Mouse (Mus musculus): ENCODE measurements at regions not wholly inside any gene's neighbourhood (a gene's known extent, or its start where the extent isn't known, plus 50 kb on each side); places are given as distances from the start of the nearest gene placed in this dataset.

DNA sequence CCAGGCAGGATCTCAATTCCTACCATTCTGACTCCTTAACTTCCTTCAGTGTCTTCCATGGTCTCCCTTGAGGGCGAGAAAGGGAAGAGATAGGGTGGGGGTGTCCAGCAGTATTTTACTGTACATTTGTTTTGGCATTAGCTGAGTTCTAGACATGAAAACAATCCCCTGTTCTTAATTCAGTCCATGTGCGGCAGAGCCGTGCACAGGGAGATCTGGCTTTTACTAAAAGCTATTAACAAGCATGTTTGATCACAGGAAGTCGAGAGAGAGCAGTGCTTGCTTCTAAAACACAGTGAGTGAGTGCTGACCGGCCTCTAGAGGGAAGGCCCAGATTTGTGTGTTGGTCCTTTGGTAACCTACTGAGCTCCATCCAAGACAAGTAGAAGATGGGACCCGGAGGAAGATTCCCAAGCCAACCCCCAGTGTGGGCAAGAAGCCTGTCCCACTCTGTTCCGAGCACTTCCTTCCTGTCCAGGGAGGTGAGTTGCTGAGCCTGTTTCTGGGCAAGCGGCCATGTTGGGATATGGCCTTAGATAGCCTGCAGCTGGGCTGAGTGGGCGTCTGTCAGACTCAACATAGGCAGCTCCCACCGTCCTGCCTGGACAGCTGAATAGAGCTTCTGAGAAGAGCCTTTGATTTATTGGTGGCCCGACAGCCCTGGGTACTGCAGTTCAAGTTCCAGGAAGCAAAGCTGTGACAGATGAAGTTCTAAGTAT lies 128.1 kb upstream of the Runx1 start:
- H3K4me3 ChIP-seq (ENCODE audit: low read depth, low read length): no peak overlapping the region
- TF ChIP-seq POLR2A (IDR thresholded peaks at IDR 0.05; ENCODE audit: insufficient read depth, low read length) (no peak), CTCF (IDR thresholded peaks at IDR 0.05; ENCODE audit: low read depth, low read length) (no peak), EP300 (IDR thresholded peaks at IDR 0.05; ENCODE audit: insufficient read depth, low read depth, low read length) (no peak)
- no peaks in the 10 kb centered on the region for H3K27me3 ChIP-seq (ENCODE audit: control insufficient read depth, insufficient read depth, low read length, poor library complexity, severe bottlenecking)
- H3K4me1 ChIP-seq (ENCODE audit: control insufficient read depth, insufficient read depth, low read length): no peaks in the 10 kb centered on the region
- H3K27ac ChIP-seq (ENCODE audit: insufficient read depth, low read length): no peak overlapping the region
- H3K36me3 ChIP-seq (ENCODE audit: control insufficient read depth, insufficient read depth, low read length, poor library complexity, severe bottlenecking): no peaks in the 10 kb centered on the region
- no peaks in the 10 kb centered on the region for H3K9me3 ChIP-seq (replicated peaks; ENCODE audit: control insufficient read depth, insufficient read depth, low read length, poor library complexity, severe bottlenecking)
- H3K9ac ChIP-seq (ENCODE audit: low read depth, poor library complexity, severe bottlenecking): no peak overlapping the region

DNA sequence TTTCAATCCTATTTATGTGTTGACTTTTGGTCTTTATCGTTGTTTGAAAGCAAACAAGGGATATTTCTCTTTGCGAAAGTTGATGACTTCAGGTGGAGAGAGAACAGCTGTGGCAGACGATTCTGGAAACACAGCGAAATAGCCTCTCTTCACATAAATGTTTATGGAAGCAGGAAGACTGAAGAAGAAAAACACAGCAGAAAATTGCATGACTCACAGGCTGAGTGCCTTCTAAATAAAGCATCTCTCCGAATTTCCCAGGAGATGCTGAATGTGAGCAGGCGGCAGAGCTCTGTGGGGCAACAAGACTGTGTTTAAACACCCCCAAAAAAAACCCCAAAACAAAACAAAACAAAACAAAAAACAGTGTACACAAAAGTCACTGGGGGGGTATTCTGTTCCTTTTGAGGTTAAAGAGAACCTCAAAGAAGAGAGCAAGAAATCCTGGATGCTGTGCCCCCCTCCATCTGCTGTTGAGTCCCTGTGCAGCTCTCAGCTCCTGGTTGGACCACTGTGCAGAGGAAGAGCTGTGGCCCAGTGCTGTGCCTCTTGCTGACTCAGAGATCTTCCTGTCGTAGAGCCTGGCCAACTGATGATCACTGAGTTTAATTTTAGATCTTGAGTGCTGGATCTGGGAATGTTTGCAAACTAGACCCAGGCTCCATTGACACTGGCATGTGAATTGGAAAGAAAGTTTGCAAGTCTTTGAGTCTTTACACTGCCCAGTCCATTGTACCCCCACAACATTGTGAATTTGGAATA lies 126.6 kb upstream of the Runx1 start:
- Histone ChIP-seq H3K9ac (ENCODE audit: low read depth, poor library complexity, severe bottlenecking) (no peak overlapping the region), H3K27ac (ENCODE audit: insufficient read depth, low read length) (no peak overlapping the region), H3K4me1 (ENCODE audit: control insufficient read depth, insufficient read depth, low read length) (no peaks in the 10 kb centered on the region), H3K4me3 (ENCODE audit: low read depth, low read length) (no peak overlapping the region), H3K27me3 (ENCODE audit: control insufficient read depth, insufficient read depth, low read length, poor library complexity, severe bottlenecking) (no peaks in the 10 kb centered on the region), H3K36me3 (ENCODE audit: control insufficient read depth, insufficient read depth, low read length, poor library complexity, severe bottlenecking) (no peaks in the 10 kb centered on the region), H3K9me3 (replicated peaks; ENCODE audit: control insufficient read depth, insufficient read depth, low read length, poor library complexity, severe bottlenecking) (no peaks in the 10 kb centered on the region)
- TF ChIP-seq POLR2A (IDR thresholded peaks at IDR 0.05; ENCODE audit: insufficient read depth, low read length) (no peak), CTCF (IDR thresholded peaks at IDR 0.05; ENCODE audit: low read depth, low read length) (no peak), EP300 (IDR thresholded peaks at IDR 0.05; ENCODE audit: insufficient read depth, low read depth, low read length) (no peak)

DNA sequence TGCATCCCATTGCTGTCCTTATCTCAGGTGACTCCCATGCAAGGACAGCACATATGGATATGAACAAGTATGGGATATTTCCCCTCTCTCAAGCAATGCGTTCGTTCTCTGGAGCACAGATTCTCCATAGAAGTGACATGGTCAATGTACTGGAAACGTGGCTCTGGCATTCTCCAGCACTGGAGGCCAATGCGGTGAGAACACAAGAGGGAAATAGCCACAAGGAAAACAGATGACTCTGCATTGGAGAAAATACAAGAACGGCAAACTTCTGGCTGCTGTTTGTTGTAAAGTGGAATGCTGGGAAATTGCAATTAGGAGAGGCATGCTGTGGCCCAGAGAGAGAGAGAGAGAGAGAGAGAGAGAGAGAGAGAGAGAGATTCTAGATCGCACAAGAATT lies 125.6 kb upstream of the Runx1 start:
- H3K36me3 ChIP-seq (ENCODE audit: control insufficient read depth, insufficient read depth, low read length, poor library complexity, severe bottlenecking): no peaks in the 10 kb centered on the region
- TF ChIP-seq EP300 (IDR thresholded peaks at IDR 0.05; ENCODE audit: insufficient read depth, low read depth, low read length): no peak
- H3K4me1 ChIP-seq (ENCODE audit: control insufficient read depth, insufficient read depth, low read length): no peaks in the 10 kb centered on the region
- H3K27me3 ChIP-seq (ENCODE audit: control insufficient read depth, insufficient read depth, low read length, poor library complexity, severe bottlenecking): no peaks in the 10 kb centered on the region
- no peak overlapping the region for H3K9ac ChIP-seq (ENCODE audit: low read depth, poor library complexity, severe bottlenecking)
- H3K27ac ChIP-seq (ENCODE audit: insufficient read depth, low read length): no peak overlapping the region
- H3K9me3 ChIP-seq (replicated peaks; ENCODE audit: control insufficient read depth, insufficient read depth, low read length, poor library complexity, severe bottlenecking): no peaks in the 10 kb centered on the region
- no peak overlapping the region for H3K4me3 ChIP-seq (ENCODE audit: low read depth, low read length)

DNA sequence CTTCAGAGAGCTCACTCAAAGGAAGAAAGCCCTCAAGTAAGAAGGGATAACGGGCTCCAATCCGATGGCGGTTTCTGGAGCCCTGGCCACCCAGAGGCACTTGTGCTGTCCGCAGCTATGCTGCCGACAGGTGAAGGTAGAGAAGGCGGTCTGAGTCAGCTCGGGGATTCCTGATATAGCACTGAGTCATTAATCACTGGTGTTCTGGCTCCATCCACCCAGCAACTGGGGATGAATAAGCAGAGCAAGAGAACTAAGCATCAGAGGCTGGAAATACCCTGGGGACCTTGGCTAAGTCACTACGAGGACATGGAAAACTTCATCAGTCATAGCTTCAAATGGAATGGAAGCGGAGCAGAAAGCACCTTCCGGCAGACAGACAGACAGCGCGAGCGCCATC lies 122.5 kb upstream of the Runx1 start:
- Histone ChIP-seq H3K27me3 (ENCODE audit: control insufficient read depth, insufficient read depth, low read length, poor library complexity, severe bottlenecking) (no peaks in the 10 kb centered on the region), H3K9ac (ENCODE audit: low read depth, poor library complexity, severe bottlenecking) (no peak overlapping the region), H3K36me3 (ENCODE audit: control insufficient read depth, insufficient read depth, low read length, poor library complexity, severe bottlenecking) (no peaks in the 10 kb centered on the region), H3K4me3 (ENCODE audit: low read depth, low read length) (no peak overlapping the region), H3K27ac (ENCODE audit: insufficient read depth, low read length) (no peak overlapping the region), H3K4me1 (ENCODE audit: control insufficient read depth, insufficient read depth, low read length) (no peaks in the 10 kb centered on the region), H3K9me3 (replicated peaks; ENCODE audit: control insufficient read depth, insufficient read depth, low read length, poor library complexity, severe bottlenecking) (no peaks in the 10 kb centered on the region)
- TF ChIP-seq EP300 (IDR thresholded peaks at IDR 0.05; ENCODE audit: insufficient read depth, low read depth, low read length) (no peak), POLR2A (IDR thresholded peaks at IDR 0.05; ENCODE audit: insufficient read depth, low read length) (no peak), CTCF (IDR thresholded peaks at IDR 0.05; ENCODE audit: low read depth, low read length) (no peak)

DNA sequence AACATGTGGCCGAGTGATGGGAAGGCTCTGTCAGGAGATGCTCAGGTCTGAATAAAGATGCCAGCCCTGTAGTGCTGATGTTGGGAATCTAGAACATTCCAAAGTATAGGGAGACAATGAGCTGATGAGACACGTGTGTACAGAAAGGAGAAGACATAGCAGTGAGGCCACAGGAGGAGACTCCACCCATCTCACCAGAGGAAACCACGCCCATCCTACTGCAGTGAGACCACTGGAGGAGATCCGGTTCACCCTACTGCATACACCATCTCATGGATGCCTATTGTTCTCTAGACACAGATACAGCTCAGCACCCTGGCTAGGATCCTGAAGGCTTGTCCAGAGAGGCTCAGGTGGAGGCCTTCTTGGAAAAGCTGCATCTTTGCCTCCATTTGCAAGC lies 120.6 kb upstream of the Runx1 start:
- no peak overlapping the region for H3K9ac ChIP-seq (ENCODE audit: low read depth, poor library complexity, severe bottlenecking)
- no peak overlapping the region for H3K27ac ChIP-seq (ENCODE audit: insufficient read depth, low read length)
- no peaks in the 10 kb centered on the region for H3K4me1 ChIP-seq (ENCODE audit: control insufficient read depth, insufficient read depth, low read length)
- H3K9me3 ChIP-seq (replicated peaks; ENCODE audit: control insufficient read depth, insufficient read depth, low read length, poor library complexity, severe bottlenecking): no peaks in the 10 kb centered on the region
- TF ChIP-seq CTCF (IDR thresholded peaks at IDR 0.05; ENCODE audit: low read depth, low read length): no peak
- no peak for TF ChIP-seq EP300 (IDR thresholded peaks at IDR 0.05; ENCODE audit: insufficient read depth, low read depth, low read length)
- no peak for TF ChIP-seq POLR2A (IDR thresholded peaks at IDR 0.05; ENCODE audit: insufficient read depth, low read length)
- no peaks in the 10 kb centered on the region for H3K27me3 ChIP-seq (ENCODE audit: control insufficient read depth, insufficient read depth, low read length, poor library complexity, severe bottlenecking)
- H3K4me3 ChIP-seq (ENCODE audit: low read depth, low read length): no peak overlapping the region
- H3K36me3 ChIP-seq (ENCODE audit: control insufficient read depth, insufficient read depth, low read length, poor library complexity, severe bottlenecking): no peaks in the 10 kb centered on the region

DNA sequence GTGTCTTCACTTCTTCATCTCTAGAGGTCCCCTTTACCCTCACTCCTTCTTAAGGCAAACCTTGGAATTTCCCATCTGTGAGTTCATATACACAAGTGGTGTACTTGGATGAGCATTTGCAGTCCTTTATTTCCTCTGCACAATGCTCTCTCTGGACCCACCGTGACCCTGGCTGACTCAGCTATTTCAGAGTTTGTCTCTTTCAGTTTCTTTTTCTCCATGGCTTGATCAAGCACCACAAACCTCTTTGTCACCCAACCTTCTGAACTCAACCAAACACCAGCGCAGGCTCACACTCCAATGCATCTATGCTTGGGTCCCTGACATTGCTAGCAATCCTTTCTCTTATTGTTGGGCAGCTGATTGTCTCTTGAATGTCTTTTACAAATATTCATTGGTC lies 118.0 kb upstream of the Runx1 start:
- H3K4me1 ChIP-seq (ENCODE audit: control insufficient read depth, insufficient read depth, low read length): no peaks in the 10 kb centered on the region
- H3K36me3 ChIP-seq (ENCODE audit: control insufficient read depth, insufficient read depth, low read length, poor library complexity, severe bottlenecking): no peaks in the 10 kb centered on the region
- no peaks in the 10 kb centered on the region for H3K27me3 ChIP-seq (ENCODE audit: control insufficient read depth, insufficient read depth, low read length, poor library complexity, severe bottlenecking)
- H3K9me3 ChIP-seq (replicated peaks; ENCODE audit: control insufficient read depth, insufficient read depth, low read length, poor library complexity, severe bottlenecking): no peaks in the 10 kb centered on the region
- no peak overlapping the region for H3K9ac ChIP-seq (ENCODE audit: low read depth, poor library complexity, severe bottlenecking)
- no peak overlapping the region for H3K27ac ChIP-seq (ENCODE audit: insufficient read depth, low read length)
- TF ChIP-seq POLR2A (IDR thresholded peaks at IDR 0.05; ENCODE audit: insufficient read depth, low read length): no peak
- no peak for TF ChIP-seq CTCF (IDR thresholded peaks at IDR 0.05; ENCODE audit: low read depth, low read length)
- TF ChIP-seq EP300 (IDR thresholded peaks at IDR 0.05; ENCODE audit: insufficient read depth, low read depth, low read length): no peak
- H3K4me3 ChIP-seq (ENCODE audit: low read depth, low read length): no peak overlapping the region
